Mouse (Mus musculus): ENCODE measurements at regions not wholly inside any gene's neighbourhood (a gene's known extent, or its start where the extent isn't known, plus 50 kb on each side); places are given as distances from the start of the nearest gene placed in this dataset.
"Not testable (repeated sequence)": the region's sequence is repeated elsewhere in the genome, so short reads cannot be mapped to it uniquely, and the experiment has no call there.

DNA sequence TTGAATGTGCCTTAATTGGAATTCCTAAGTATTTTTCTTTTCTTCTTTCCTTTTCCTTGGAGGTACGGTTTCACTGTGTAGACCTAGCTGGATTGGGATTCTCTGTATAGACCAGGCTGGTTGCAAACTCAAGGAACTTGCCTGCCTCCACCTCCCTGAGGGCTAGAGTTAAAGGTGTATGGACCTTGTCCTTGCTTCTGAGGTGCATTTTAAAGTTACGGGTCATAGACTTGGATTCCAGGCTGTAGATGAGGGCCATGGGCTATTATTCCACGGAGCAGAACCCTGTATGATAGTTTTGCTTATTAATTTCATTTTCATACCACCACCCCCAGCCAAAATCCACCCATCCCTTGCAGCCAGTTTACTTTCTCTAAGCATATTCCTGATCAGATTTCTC is 50.7 kb upstream of the Wdr26 start:
- H3K4me3 ChIP-seq (ENCODE audit: low read length): no peak overlapping the region
- no peak overlapping the region for H3K4me2 ChIP-seq (ENCODE audit: low read depth, low read length)
- no peaks in the 10 kb centered on the region for H3K36me3 ChIP-seq (ENCODE audit: control insufficient read depth, insufficient read depth, low read length)
- no peak overlapping the region for H3K27ac ChIP-seq (ENCODE audit: low read length)
- WGBS: 92% methylated on average over 3 of the region's 3 CpGs
- no peak overlapping the region for H3K9ac ChIP-seq (ENCODE audit: low read length)
- H3K4me1 ChIP-seq (replicated peaks; ENCODE audit: control insufficient read depth, insufficient read depth, low read length): peaks cover 7% of the 10 kb centered on the region; the same call in 1 of the 2 replicates
- no peaks in the 10 kb centered on the region for H3K9me3 ChIP-seq (ENCODE audit: control insufficient read depth, low read length)
- H3K27me3 ChIP-seq (ENCODE audit: control insufficient read depth, insufficient read depth, low read depth, low read length): no peaks in the 10 kb centered on the region
- no peak for ATAC-seq (ENCODE audit: low read depth)

DNA sequence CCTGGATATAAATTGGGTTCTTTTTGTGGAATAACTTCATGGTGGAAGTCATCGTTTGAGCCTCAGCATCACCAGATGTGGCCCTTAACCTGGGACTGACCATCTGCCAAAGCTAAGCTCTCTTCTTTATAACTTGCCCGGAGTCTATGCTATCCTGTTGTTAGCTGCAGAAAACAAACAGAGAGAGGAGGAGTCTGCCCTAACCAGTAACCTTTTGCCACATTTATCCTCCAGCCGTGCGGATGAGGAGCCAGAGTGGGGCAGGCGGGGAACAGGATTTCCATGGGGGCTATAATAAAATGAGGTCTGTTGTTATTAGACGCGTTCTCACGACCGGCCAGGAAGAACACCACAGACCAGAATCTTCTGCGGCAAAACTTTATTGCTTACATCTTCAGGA is 51.4 kb upstream of the Wdr26 start:
- Histone ChIP-seq H3K4me1 (replicated peaks; ENCODE audit: control insufficient read depth, insufficient read depth, low read length) (peaks cover under 1% of the 10 kb centered on the region; the same call in 1 of the 2 replicates), H3K27me3 (ENCODE audit: control insufficient read depth, insufficient read depth, low read depth, low read length) (no peaks in the 10 kb centered on the region), H3K9ac (ENCODE audit: low read length) (no peak overlapping the region), H3K4me3 (ENCODE audit: low read length) (no peak overlapping the region), H3K9me3 (ENCODE audit: control insufficient read depth, low read length) (no peaks in the 10 kb centered on the region), H3K27ac (ENCODE audit: low read length) (no peak overlapping the region), H3K4me2 (ENCODE audit: low read depth, low read length) (no peak overlapping the region), H3K36me3 (ENCODE audit: control insufficient read depth, insufficient read depth, low read length) (no peaks in the 10 kb centered on the region)
- ATAC-seq (ENCODE audit: low read depth): no peak
- WGBS: 93% methylated on average over 10 of the region's 10 CpGs

DNA sequence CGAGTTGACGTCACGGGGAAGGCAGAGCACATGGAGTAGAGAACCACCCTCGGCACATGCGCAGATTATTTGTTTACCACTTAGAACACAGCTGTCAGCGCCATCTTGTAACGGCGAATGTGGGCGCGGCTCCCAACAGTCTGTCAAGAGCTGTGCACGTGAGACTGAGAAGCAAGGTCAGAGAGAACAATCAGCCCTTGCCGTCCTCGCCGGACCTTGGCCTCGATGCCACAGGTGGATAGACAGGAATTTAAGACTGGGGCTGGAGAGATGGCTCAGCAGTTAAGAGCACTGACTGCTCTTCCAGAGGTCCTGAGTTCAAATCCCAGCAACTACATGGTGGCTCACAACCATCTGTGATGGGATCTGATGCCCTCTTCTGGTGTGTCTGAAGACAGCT is 58.7 kb upstream of the Wdr26 start:
- H3K4me1 ChIP-seq (replicated peaks; ENCODE audit: control insufficient read depth, insufficient read depth, low read length); H3K36me3 ChIP-seq (ENCODE audit: control insufficient read depth, insufficient read depth, low read length); H3K9ac ChIP-seq (ENCODE audit: low read length); H3K4me3 ChIP-seq (ENCODE audit: low read length); H3K27ac ChIP-seq (ENCODE audit: low read length); H3K4me2 ChIP-seq (ENCODE audit: low read depth, low read length); ATAC-seq (ENCODE audit: low read depth); H3K9me3 ChIP-seq (ENCODE audit: control insufficient read depth, low read length); H3K27me3 ChIP-seq (ENCODE audit: control insufficient read depth, insufficient read depth, low read depth, low read length): not testable (repeated sequence)
- WGBS: 97% methylated on average over 11 of the region's 15 CpGs

DNA sequence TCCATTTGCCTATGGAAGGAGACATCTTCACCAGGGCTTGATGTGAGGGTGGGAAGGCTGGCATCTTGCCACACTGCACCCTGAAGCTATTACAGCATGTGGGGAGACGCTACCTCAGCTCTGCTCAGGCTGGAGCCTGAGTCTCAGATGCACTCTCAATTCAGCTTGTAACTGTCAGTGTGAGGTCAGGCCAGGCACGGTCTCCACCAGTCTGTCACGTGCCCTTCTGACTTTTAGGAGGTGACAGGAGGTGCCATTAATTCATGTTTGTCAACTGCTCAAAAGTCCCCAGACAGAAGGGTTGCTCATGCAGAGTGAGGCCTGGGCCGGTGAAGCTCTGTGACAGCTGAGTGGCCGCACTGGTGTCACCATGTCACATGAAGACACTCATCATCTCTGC is 59.4 kb upstream of the Wdr26 start:
- 75% methylated on average over 5 of the region's 5 CpGs for WGBS
- Histone ChIP-seq H3K27ac (ENCODE audit: low read length) (no peak overlapping the region), H3K4me1 (replicated peaks; ENCODE audit: control insufficient read depth, insufficient read depth, low read length) (peaks cover 6% of the 10 kb centered on the region), H3K9me3 (ENCODE audit: control insufficient read depth, low read length) (no peaks in the 10 kb centered on the region), H3K27me3 (ENCODE audit: control insufficient read depth, insufficient read depth, low read depth, low read length) (no peaks in the 10 kb centered on the region), H3K36me3 (ENCODE audit: control insufficient read depth, insufficient read depth, low read length) (no peaks in the 10 kb centered on the region), H3K4me3 (ENCODE audit: low read length) (no peak overlapping the region), H3K9ac (ENCODE audit: low read length) (no peak overlapping the region), H3K4me2 (ENCODE audit: low read depth, low read length) (no peak overlapping the region)
- ATAC-seq (ENCODE audit: low read depth): no peak

DNA sequence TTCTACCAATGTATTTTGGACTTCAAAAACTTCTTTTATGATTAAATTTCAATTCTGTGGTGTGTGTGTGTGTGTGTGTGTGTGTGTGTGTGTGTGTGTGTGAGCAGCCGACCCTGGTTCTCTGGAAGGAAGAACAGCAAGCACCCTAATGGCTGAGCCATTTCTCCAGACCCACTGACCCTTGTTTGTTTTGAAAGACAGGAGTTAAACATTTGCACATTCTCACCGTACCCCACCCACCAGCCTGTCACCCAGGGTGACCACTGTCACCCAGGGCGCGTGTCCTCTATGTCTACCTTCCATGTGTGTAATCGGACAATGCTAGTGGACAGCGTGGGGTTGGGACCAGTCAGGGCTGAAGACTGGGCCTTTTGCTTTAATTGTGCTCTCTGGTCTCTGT is 60.0 kb upstream of the Wdr26 start:
- no peak overlapping the region for H3K4me3 ChIP-seq (ENCODE audit: low read length)
- H3K9me3 ChIP-seq (ENCODE audit: control insufficient read depth, low read length): no peaks in the 10 kb centered on the region
- no peak overlapping the region for H3K9ac ChIP-seq (ENCODE audit: low read length)
- no peak overlapping the region for H3K4me2 ChIP-seq (ENCODE audit: low read depth, low read length)
- H3K27ac ChIP-seq (ENCODE audit: low read length): no peak overlapping the region
- WGBS: 60% methylated on average over 6 of the region's 6 CpGs
- H3K27me3 ChIP-seq (ENCODE audit: control insufficient read depth, insufficient read depth, low read depth, low read length): no peaks in the 10 kb centered on the region
- no peak for ATAC-seq (ENCODE audit: low read depth)
- H3K36me3 ChIP-seq (ENCODE audit: control insufficient read depth, insufficient read depth, low read length): no peaks in the 10 kb centered on the region
- peaks cover 6% of the 10 kb centered on the region for H3K4me1 ChIP-seq (replicated peaks; ENCODE audit: control insufficient read depth, insufficient read depth, low read length)

DNA sequence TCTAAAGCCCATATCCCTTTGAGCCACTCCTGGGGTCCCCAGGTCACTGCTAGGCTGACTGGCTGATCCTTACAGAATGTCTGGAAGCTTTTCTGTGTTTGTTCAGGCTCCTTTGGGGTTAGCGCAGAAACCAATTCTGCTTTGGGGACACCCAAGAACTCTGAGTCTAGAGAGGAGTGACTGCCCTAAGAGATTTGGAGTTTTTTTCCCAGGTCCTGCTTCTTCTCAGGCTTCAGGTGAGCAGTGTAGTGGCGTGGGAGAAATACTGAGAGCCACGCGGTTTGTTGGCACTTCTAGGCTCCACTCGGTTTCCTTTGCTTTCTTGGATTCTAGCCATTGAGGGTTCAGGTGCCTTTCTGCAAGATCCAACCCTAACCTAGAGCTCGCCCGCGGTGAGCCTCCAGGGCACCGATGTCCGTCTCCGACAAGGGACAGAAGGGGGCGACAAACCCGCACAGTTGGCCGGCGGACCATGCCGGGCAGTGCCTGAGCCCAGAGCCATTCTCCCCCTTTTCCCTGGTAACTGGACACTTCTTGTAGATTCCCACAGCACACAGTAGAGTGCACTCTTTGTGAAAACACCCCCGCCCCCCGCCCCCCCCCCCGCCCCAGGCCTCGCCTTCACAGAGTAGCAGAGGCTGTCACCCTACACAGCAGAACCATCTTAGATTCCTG is 61.0 kb upstream of the Wdr26 start:
- WGBS: 3% methylated on average over 20 of the region's 20 CpGs
- peak; percentile 94 for ATAC-seq (ENCODE audit: low read depth)
- H3K27ac ChIP-seq (ENCODE audit: low read length): no peak overlapping the region
- H3K36me3 ChIP-seq (ENCODE audit: control insufficient read depth, insufficient read depth, low read length): no peaks in the 10 kb centered on the region
- no peaks in the 10 kb centered on the region for H3K9me3 ChIP-seq (ENCODE audit: control insufficient read depth, low read length)
- H3K4me1 ChIP-seq (replicated peaks; ENCODE audit: control insufficient read depth, insufficient read depth, low read length): peaks cover 6% of the 10 kb centered on the region
- no peak overlapping the region for H3K9ac ChIP-seq (ENCODE audit: low read length)
- no peaks in the 10 kb centered on the region for H3K27me3 ChIP-seq (ENCODE audit: control insufficient read depth, insufficient read depth, low read depth, low read length)
- no peak overlapping the region for H3K4me3 ChIP-seq (ENCODE audit: low read length)
- H3K4me2 ChIP-seq (ENCODE audit: low read depth, low read length): 0 out of 2 replicates have a peak overlapping the region, but pooled peaks have one; percentile 9

DNA sequence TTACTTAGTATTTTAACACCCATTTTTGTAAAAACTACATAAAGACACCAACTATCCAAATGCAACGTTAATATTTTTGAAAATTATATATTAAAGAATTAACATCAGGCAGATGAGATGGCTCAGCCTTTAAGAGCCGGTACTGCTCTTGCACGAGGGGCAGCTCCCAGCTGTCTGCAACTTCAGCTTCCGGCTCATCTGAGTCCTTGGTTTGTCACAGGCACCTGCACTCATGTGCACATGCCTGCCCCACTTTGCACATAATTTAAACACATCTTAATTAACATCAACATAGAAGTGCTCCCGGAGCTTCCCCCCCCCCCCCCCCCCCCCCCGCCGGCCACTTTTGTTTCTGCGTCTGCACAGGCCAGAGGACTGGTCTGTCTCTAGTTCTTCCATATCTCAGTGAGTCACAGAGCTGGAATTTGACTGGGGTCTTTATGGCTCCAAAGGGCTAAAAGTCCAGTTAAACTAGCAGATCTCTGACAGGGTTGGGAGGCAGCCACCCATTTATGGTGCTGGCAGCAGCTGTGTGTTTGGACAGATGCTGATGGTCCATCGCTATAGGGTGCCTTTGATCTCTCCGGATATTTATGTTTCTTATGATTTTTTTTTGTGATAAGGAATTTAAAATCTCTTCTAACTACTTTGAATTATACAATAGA is 61.9 kb upstream of the Wdr26 start:
- Histone ChIP-seq H3K27me3 (ENCODE audit: control insufficient read depth, insufficient read depth, low read depth, low read length) (no peaks in the 10 kb centered on the region), H3K9ac (ENCODE audit: low read length) (no peak overlapping the region), H3K4me3 (ENCODE audit: low read length) (no peak overlapping the region), H3K36me3 (ENCODE audit: control insufficient read depth, insufficient read depth, low read length) (no peaks in the 10 kb centered on the region), H3K27ac (ENCODE audit: low read length) (no peak overlapping the region), H3K4me2 (ENCODE audit: low read depth, low read length) (no peak overlapping the region), H3K4me1 (replicated peaks; ENCODE audit: control insufficient read depth, insufficient read depth, low read length) (peaks cover 6% of the 10 kb centered on the region), H3K9me3 (ENCODE audit: control insufficient read depth, low read length) (no peaks in the 10 kb centered on the region)
- ATAC-seq (ENCODE audit: low read depth): peak; percentile 49
- 24% methylated on average over 8 of the region's 10 CpGs for WGBS

DNA sequence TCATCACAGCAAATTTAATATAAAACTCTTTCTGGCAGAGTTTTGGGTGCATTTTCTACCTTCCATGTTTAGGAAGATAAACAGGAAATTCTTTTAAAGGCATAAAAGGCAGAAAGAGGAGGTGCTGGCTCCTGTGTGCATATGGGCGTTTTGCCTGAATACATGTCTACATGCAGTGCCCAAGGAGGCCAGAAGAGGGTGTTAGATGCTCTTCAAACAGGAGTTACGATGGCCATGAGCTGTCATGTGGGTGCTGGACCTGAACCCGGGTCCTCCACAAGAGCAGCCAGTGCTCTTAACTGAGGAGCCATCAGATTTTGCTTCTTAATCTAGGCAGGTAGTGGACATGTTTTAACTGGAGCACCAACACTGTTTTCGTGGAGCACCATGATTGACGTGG is 69.0 kb upstream of the Wdr26 start:
- Histone ChIP-seq H3K4me3 (ENCODE audit: low read length) (no peak overlapping the region), H3K9ac (ENCODE audit: low read length) (no peak overlapping the region), H3K9me3 (ENCODE audit: control insufficient read depth, low read length) (no peaks in the 10 kb centered on the region), H3K4me1 (replicated peaks; ENCODE audit: control insufficient read depth, insufficient read depth, low read length) (no peaks in the 10 kb centered on the region), H3K27me3 (ENCODE audit: control insufficient read depth, insufficient read depth, low read depth, low read length) (no peaks in the 10 kb centered on the region), H3K27ac (ENCODE audit: low read length) (no peak overlapping the region), H3K4me2 (ENCODE audit: low read depth, low read length) (no peak overlapping the region), H3K36me3 (ENCODE audit: control insufficient read depth, insufficient read depth, low read length) (no peaks in the 10 kb centered on the region)
- 77% methylated on average over 5 of the region's 5 CpGs for WGBS
- ATAC-seq (ENCODE audit: low read depth): no peak

DNA sequence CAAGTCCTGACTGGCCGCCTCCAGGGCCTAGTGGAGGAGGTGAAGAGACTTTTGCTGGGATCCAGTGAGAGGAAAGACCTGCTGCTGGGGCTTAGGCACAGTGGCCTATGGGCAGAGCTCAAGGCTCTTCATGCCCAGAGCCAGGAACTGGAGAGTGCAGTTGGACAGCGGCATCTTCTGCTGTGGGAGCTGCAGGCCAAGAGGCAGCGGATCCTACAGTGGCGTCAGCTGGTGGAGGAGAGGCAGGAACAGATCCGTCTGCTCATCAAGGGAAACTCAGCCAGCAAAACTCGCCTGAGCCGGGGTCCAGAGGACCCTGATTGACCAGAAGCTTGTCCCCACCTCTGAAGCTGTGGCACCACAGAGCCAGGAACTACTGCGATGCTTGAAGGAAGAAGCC is 69.4 kb upstream of the Cnih3 start:
- not testable (repeated sequence) for H3K4me2 ChIP-seq (ENCODE audit: low read depth, low read length); H3K4me1 ChIP-seq (replicated peaks; ENCODE audit: control insufficient read depth, insufficient read depth, low read length); H3K9me3 ChIP-seq (ENCODE audit: control insufficient read depth, low read length); H3K9ac ChIP-seq (ENCODE audit: low read length); H3K36me3 ChIP-seq (ENCODE audit: control insufficient read depth, insufficient read depth, low read length); H3K27me3 ChIP-seq (ENCODE audit: control insufficient read depth, insufficient read depth, low read depth, low read length); H3K4me3 ChIP-seq (ENCODE audit: low read length); ATAC-seq (ENCODE audit: low read depth); H3K27ac ChIP-seq (ENCODE audit: low read length)
- 78% methylated on average over 8 of the region's 8 CpGs for WGBS
